Mouse (Mus musculus) layer of hippocampus, adult 18-20 months (tissue): Measurements from ENCODE around the gene D430042O09Rik. TPM values are rescaled to one million over a fixed set of nuclear protein-coding genes. Genes with fewer than 3 reads are reported as not detected.
"Not testable (repeated sequence)": the region's sequence is repeated elsewhere in the genome, so short reads cannot be mapped to it uniquely, and the experiment has no call there.

Experiments
- DNase-seq, 2 experiments: peaks; one replicate each; pipeline ENCODE4 v3.0.0; 2022; ENCODE audit warnings: low spot score in 2 of 2
- long read RNA-seq: library from polyadenylated mRNA; stranded (forward); transcript quantifications from one replicate; pipeline ENCODE4 v2.0.0, GENCODE M21; 2021
- total RNA-seq, 2 experiments: library from RNA; stranded (reverse); gene quantifications; 2 replicates each; pipeline ENCODE4 v1.2.3; 2021

Gene D430042O09Rik
- 10 to 100 TPM; 28.4 to 29.5 TPM for total RNA-seq
- long read RNA-seq, full-length matches to known transcripts, result 8 of 11 reads
- long read RNA-seq, partial matches to known transcripts, result 3 of 11 reads
- long read RNA-seq, other reads (novel, unspliced or antisense), result 0 of 11 reads

GRCm38 (mm10) chr7:125707593-125708022, at the start of gene D430042O09Rik, which contains the start of gene Gtf3c1:
Gene D430042O09Rik, plus strand, starts transcription at chr7:125707888.
Gene Gtf3c1, minus strand, starts transcription at chr7:125707780.
- peak; percentile 100 for DNase-seq

GRCm38 (mm10) chr7:125663654-125664053, 44.0 kb upstream of the D430042O09Rik start:
- DNase-seq, result no peak

GRCm38 (mm10) chr7:125670865-125671264, 36.8 kb upstream of the D430042O09Rik start:
- no peak for DNase-seq

- no peak for DNase-seq
Observed at GRCm38 (mm10) chr7:125671396-125671795, 36.3 kb upstream of the D430042O09Rik start.

GRCm38 (mm10) chr7:125674916-125675315, 32.8 kb upstream of the D430042O09Rik start:
- peak; percentile 28 to 70 for DNase-seq

- DNase-seq, result no peak
Observed at GRCm38 (mm10) chr7:125678756-125679155, 28.9 kb upstream of the D430042O09Rik start.

GRCm38 (mm10) chr7:125679936-125680335, 27.8 kb upstream of the D430042O09Rik start:
- no peak for DNase-seq

- DNase-seq, result no peak
Observed at GRCm38 (mm10) chr7:125690516-125690915, 17.2 kb upstream of the D430042O09Rik start.

GRCm38 (mm10) chr7:125694056-125694455, 13.6 kb upstream of the D430042O09Rik start:
- peak; percentile 66 to 81 for DNase-seq

- DNase-seq, result no peak
Observed at GRCm38 (mm10) chr7:125702791-125703190, 4.9 kb upstream of the D430042O09Rik start.

GRCm38 (mm10) chr7:125707186-125707585, 502 bp upstream of the D430042O09Rik start:
- DNase-seq, result peak in 1 of 2 experiments; percentile 33

- DNase-seq, result no peak
Observed at GRCm38 (mm10) chr7:125708100-125708499, 412 bp downstream of the D430042O09Rik start.

GRCm38 (mm10) chr7:125713542-125714055, 5.9 kb downstream of the D430042O09Rik start:
- DNase-seq, result not testable (repeated sequence)

- no peak for DNase-seq
Observed at GRCm38 (mm10) chr7:125714803-125715202, 7.1 kb downstream of the D430042O09Rik start.

GRCm38 (mm10) chr7:125716724-125717123, 9.0 kb downstream of the D430042O09Rik start:
- DNase-seq, result no peak

GRCm38 (mm10) chr7:125717612-125718011, 9.9 kb downstream of the D430042O09Rik start:
- no peak for DNase-seq

- no peak for DNase-seq
Observed at GRCm38 (mm10) chr7:125720370-125720769, 12.7 kb downstream of the D430042O09Rik start.

GRCm38 (mm10) chr7:125721033-125721432, 13.3 kb downstream of the D430042O09Rik start:
- DNase-seq, result no peak

GRCm38 (mm10) chr7:125722127-125722526, 14.4 kb downstream of the D430042O09Rik start:
- DNase-seq, result no peak

- DNase-seq, result peak; percentile 74 to 80
Observed at GRCm38 (mm10) chr7:125723189-125723972, 15.7 kb downstream of the D430042O09Rik start.

GRCm38 (mm10) chr7:125731679-125732078, 24.0 kb downstream of the D430042O09Rik start:
- DNase-seq, result no peak

- DNase-seq, result no peak
Observed at GRCm38 (mm10) chr7:125733791-125734190, 26.1 kb downstream of the D430042O09Rik start.
